Mouse (Mus musculus) myocyte (in vitro differentiated cells): ENCODE results near the gene Ttll10.

Source experiments
- CEBPB ChIP-seq: IDR thresholded peaks from 2 replicates; pipeline ENCODE4 v1.6.1; 2011; ENCODE audit warnings: mild to moderate bottlenecking, moderate library complexity; ENCODE audit not compliant: poor library complexity, insufficient read depth, severe bottlenecking
- E2F4 ChIP-seq: IDR thresholded peaks from one replicate; pipeline ENCODE4 v1.6.1; 2011; ENCODE audit warnings: mild to moderate bottlenecking, control low read depth, moderate library complexity; ENCODE audit not compliant: insufficient read depth
- MAX ChIP-seq: IDR thresholded peaks from one replicate; pipeline ENCODE4 v1.6.1; 2011; ENCODE audit warnings: low read depth, mild to moderate bottlenecking, control low read depth
- MYOD1 ChIP-seq, 3 experiments: IDR thresholded peaks; one replicate each; pipeline ENCODE4 v1.6.1; 2011; ENCODE audit warnings: control low read depth in 2 of 3, low read depth in 2 of 3, mild to moderate bottlenecking in 2 of 3, moderate library complexity in 1 of 3; ENCODE audit not compliant: insufficient read length in 2 of 3, control insufficient read depth in 1 of 3
- MYOG ChIP-seq, 3 experiments: IDR thresholded peaks; one replicate each; pipeline ENCODE4 v1.6.1; 2011; ENCODE audit warnings: control low read depth in 2 of 3, low read depth in 2 of 3, mild to moderate bottlenecking in 2 of 3; ENCODE audit not compliant: insufficient read length in 2 of 3, control insufficient read depth in 1 of 3, insufficient read depth in 1 of 3
- POLR2A ChIP-seq: IDR thresholded peaks from one replicate; pipeline ENCODE4 v1.6.1; 2011; ENCODE audit warnings: low read depth, mild to moderate bottlenecking, control low read depth, moderate library complexity; ENCODE audit not compliant: insufficient read length
- POLR2AphosphoS2 ChIP-seq: IDR thresholded peaks from one replicate; pipeline ENCODE4 v1.6.1; 2011; ENCODE audit warnings: low read depth, control low read depth; ENCODE audit not compliant: insufficient read length
- TCF3 ChIP-seq: IDR thresholded peaks from one replicate; pipeline ENCODE4 v1.6.1; 2011; ENCODE audit warnings: low read depth, control low read depth; ENCODE audit not compliant: insufficient read length
- USF1 ChIP-seq: IDR thresholded peaks from one replicate; pipeline ENCODE4 v1.6.1; 2011; ENCODE audit warnings: low read depth, mild to moderate bottlenecking, control low read depth, moderate library complexity

DNA sequence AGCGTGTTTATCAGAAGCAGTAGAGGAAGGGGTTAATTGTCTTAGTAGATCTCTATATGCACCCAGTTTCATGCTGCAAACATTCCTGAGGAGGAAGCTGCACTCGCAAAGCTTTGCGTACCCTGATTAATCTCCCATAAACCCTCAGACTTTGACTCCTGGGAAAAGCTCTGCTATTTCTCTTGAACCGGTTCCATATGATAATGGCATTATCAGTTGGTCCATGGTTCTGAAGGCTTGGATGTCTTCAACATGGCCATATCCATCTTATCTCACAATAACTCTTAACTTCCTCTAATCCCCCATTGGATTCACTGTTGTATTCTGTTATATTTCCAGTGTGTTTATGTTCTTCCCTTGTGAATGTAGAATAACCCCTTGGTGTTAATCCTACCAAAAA lies 44.1 kb upstream of the Ttll10 start:
- TF ChIP-seq MYOG (IDR thresholded peaks at IDR 0.05; ENCODE audit: control insufficient read depth in 1 of 3, insufficient read depth in 1 of 3, insufficient read length in 2 of 3, low read depth in 2 of 3): no peak
- TF ChIP-seq MAX: no peak
- TF ChIP-seq POLR2A: no peak
- no peak for TF ChIP-seq E2F4
- no peak for TF ChIP-seq USF1
- TF ChIP-seq TCF3: no peak
- TF ChIP-seq POLR2AphosphoS2: no peak
- no peak for TF ChIP-seq CEBPB
- TF ChIP-seq MYOD1 (IDR thresholded peaks at IDR 0.05; ENCODE audit: control insufficient read depth in 1 of 3, insufficient read length in 2 of 3, low read depth in 2 of 3): no peak
